Mouse (Mus musculus): ENCODE data around the gene Sema6d. TPM values are rescaled to one million over a fixed set of nuclear protein-coding genes. Genes with fewer than 3 reads are reported as not detected.
A peak's percentile ranks its signal among the peaks of the same experiment; 100 is the strongest.

Sema6d gene
- polyA plus RNA-seq, 2 experiments, result 12.9 to 19.1 TPM

DNA sequence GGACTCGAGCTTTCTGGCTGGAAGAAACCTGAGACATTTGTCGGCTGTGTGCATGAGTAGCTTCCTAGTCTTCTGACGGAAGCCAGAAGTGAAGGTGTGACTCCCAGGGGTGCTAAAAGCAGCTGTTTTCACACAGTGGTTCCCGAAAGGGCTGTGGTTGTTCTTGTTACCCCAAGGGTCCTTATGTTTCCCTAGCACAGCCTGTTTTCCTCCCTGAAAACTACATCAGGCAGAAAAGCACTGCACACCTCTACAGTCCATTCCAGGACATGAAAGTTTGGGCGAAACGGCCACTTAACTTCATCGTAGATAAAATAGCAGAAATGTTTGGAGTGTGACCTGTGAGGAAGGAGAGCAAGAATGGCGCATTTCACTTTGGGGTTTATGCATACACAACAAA is 346.9 kb downstream of the Sema6d start:
- WGBS, result 43% methylated on average over 8 of the region's 8 CpGs
- DNase-seq (ENCODE audit: low spot score), result no peak
- no peak overlapping the region; the same call in 1 of the 2 replicates for H3K9ac ChIP-seq (ENCODE audit: low read depth, low read length, severe bottlenecking)
- H3K36me3 ChIP-seq (ENCODE audit: control insufficient read depth, insufficient read depth, low read length), result no peaks in the 10 kb centered on the region
- H3K4me3 ChIP-seq (replicated peaks; ENCODE audit: low read length), result no peak overlapping the region
- no peak overlapping the region for H3K27ac ChIP-seq (replicated peaks; ENCODE audit: low read depth, low read length)
- no peaks in the 10 kb centered on the region for H3K27me3 ChIP-seq (ENCODE audit: control insufficient read depth, insufficient read depth, low read length)
- ATAC-seq (ENCODE audit: low FRiP score, low read depth), result 0 out of 2 replicates have a peak, but pooled peaks have one; percentile 20
- H3K9me3 ChIP-seq (ENCODE audit: control insufficient read depth, low read length), result no peaks in the 10 kb centered on the region
- TF ChIP-seq POLR2A (IDR thresholded peaks at IDR 0.05; ENCODE audit: borderline replicate concordance, extremely low read depth, insufficient read depth, insufficient read length), result no peak
- H3K4me2 ChIP-seq (replicated peaks; ENCODE audit: low read depth, low read length, severe bottlenecking), result no peak overlapping the region
- peaks cover 16% of the 10 kb centered on the region; the same call in 1 of the 2 replicates for H3K4me1 ChIP-seq (ENCODE audit: control insufficient read depth, insufficient read depth, low read length)

DNA sequence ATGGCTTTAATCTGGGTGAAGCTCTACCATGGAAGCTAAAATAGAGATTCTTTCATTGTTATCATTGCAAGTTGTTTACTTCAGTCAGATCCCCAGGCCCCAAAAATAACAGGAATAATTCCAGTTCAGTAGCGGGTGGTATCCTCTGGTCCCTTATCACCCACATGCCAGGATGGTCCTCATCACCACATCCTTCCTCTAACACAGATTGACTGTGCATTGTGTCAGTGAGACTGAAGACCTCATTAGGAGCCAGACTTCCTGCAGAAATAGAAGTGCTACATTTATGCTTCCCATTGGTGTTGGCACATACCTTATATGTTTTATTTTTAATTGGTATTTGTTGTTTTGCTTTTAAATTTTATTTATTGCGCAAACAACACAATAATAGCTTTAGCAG is 354.4 kb downstream of the Sema6d start:
- Histone ChIP-seq H3K27ac (replicated peaks; ENCODE audit: low read depth, low read length) (no peak overlapping the region), H3K9me3 (ENCODE audit: control insufficient read depth, low read length) (no peaks in the 10 kb centered on the region), H3K4me2 (replicated peaks; ENCODE audit: low read depth, low read length, severe bottlenecking) (no peak overlapping the region), H3K4me1 (ENCODE audit: control insufficient read depth, insufficient read depth, low read length) (no peaks in the 10 kb centered on the region), H3K27me3 (ENCODE audit: control insufficient read depth, insufficient read depth, low read length) (peaks cover 3% of the 10 kb centered on the region; the same call in 1 of the 2 replicates), H3K9ac (ENCODE audit: low read depth, low read length, severe bottlenecking) (no peak overlapping the region), H3K4me3 (replicated peaks; ENCODE audit: low read length) (no peak overlapping the region), H3K36me3 (ENCODE audit: control insufficient read depth, insufficient read depth, low read length) (no peaks in the 10 kb centered on the region)
- 84% methylated on average over 2 of the region's 2 CpGs for WGBS
- ATAC-seq (ENCODE audit: low FRiP score, low read depth) (no peak), DNase-seq (ENCODE audit: low spot score) (no peak)
- no peak for TF ChIP-seq POLR2A (IDR thresholded peaks at IDR 0.05; ENCODE audit: borderline replicate concordance, extremely low read depth, insufficient read depth, insufficient read length)

DNA sequence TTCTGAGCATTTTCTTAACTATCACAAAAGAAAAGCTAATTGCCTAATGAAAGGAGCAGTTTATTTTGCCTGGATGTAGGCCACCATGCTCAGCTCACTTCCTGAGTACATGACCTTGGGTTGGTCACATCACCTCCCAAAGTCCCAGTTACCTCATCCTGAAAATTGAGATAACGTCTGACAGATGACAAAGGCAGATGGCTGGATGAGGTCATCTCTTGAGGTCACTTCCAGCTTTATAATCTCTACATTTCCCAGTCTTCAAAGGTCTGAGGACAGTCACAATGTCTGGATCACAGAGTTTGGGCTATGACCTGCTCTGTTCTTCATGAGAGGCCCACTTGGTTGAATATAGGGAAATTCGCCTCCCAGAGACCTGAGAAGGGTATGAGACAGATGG is 366.1 kb downstream of the Sema6d start:
- no peak overlapping the region for H3K4me2 ChIP-seq (replicated peaks; ENCODE audit: low read depth, low read length, severe bottlenecking)
- H3K9ac ChIP-seq (ENCODE audit: low read depth, low read length, severe bottlenecking), result no peak overlapping the region
- H3K4me1 ChIP-seq (ENCODE audit: control insufficient read depth, insufficient read depth, low read length), result no peaks in the 10 kb centered on the region
- no peaks in the 10 kb centered on the region for H3K9me3 ChIP-seq (ENCODE audit: control insufficient read depth, low read length)
- DNase-seq (ENCODE audit: low spot score) (no peak), ATAC-seq (ENCODE audit: low FRiP score, low read depth) (no peak)
- no peaks in the 10 kb centered on the region for H3K27me3 ChIP-seq (ENCODE audit: control insufficient read depth, insufficient read depth, low read length)
- TF ChIP-seq POLR2A (IDR thresholded peaks at IDR 0.05; ENCODE audit: borderline replicate concordance, extremely low read depth, insufficient read depth, insufficient read length), result no peak
- no peak overlapping the region for H3K27ac ChIP-seq (replicated peaks; ENCODE audit: low read depth, low read length)
- no peaks in the 10 kb centered on the region for H3K36me3 ChIP-seq (ENCODE audit: control insufficient read depth, insufficient read depth, low read length)
- no peak overlapping the region for H3K4me3 ChIP-seq (replicated peaks; ENCODE audit: low read length)
- 68% methylated on average over 2 of the region's 2 CpGs for WGBS

DNA sequence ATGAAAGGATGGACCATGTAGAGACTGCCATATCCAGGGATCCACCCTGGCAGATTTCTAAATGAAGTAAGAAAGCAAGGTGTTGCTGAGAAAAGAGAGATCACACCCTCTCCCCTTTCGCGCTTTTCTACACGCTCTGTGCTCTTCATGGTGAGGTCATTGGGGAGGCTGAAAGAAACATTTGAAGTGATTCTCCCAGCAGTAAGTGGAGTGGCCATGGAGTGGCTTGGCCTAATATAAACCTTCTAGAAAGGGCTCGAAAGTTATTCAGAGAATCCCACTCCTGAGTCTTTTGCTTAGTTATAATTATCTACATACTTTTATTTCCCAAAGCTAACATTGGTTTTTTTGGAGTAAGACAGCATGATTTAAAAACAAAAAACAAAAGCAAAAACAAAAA is 367.2 kb downstream of the Sema6d start:
- Histone ChIP-seq H3K4me3 (replicated peaks; ENCODE audit: low read length) (no peak overlapping the region), H3K9me3 (ENCODE audit: control insufficient read depth, low read length) (no peaks in the 10 kb centered on the region), H3K27me3 (ENCODE audit: control insufficient read depth, insufficient read depth, low read length) (no peaks in the 10 kb centered on the region), H3K36me3 (ENCODE audit: control insufficient read depth, insufficient read depth, low read length) (no peaks in the 10 kb centered on the region), H3K9ac (ENCODE audit: low read depth, low read length, severe bottlenecking) (no peak overlapping the region), H3K4me2 (replicated peaks; ENCODE audit: low read depth, low read length, severe bottlenecking) (no peak overlapping the region), H3K27ac (replicated peaks; ENCODE audit: low read depth, low read length) (no peak overlapping the region), H3K4me1 (ENCODE audit: control insufficient read depth, insufficient read depth, low read length) (no peaks in the 10 kb centered on the region)
- DNase-seq (ENCODE audit: low spot score) (no peak), ATAC-seq (ENCODE audit: low FRiP score, low read depth) (no peak)
- TF ChIP-seq POLR2A (IDR thresholded peaks at IDR 0.05; ENCODE audit: borderline replicate concordance, extremely low read depth, insufficient read depth, insufficient read length), result no peak
- 95% methylated on average over 4 of the region's 4 CpGs for WGBS

DNA sequence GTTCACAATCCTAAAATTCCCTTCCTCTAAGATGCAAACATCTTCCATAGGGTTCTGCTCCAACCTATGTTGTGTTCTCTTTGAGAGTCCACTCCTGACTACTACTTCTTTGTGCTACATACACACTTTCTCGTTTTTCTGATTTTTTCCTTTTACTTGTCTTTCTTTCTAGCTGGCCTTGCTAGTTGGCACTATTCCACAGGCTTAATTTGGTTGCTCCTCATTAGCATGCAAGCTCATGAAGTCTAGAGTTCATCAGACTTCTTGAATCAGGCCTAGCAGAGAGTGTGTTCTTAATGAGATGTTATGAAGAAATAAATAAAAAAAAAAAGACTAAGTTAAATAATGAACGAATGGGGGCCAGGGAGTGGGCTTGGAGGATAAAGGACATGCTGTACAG is 368.3 kb downstream of the Sema6d start:
- TF ChIP-seq POLR2A (IDR thresholded peaks at IDR 0.05; ENCODE audit: borderline replicate concordance, extremely low read depth, insufficient read depth, insufficient read length), result no peak
- H3K27me3 ChIP-seq (ENCODE audit: control insufficient read depth, insufficient read depth, low read length), result no peaks in the 10 kb centered on the region
- H3K4me3 ChIP-seq (replicated peaks; ENCODE audit: low read length), result no peak overlapping the region
- no peaks in the 10 kb centered on the region for H3K9me3 ChIP-seq (ENCODE audit: control insufficient read depth, low read length)
- ATAC-seq (ENCODE audit: low FRiP score, low read depth) (no peak), DNase-seq (ENCODE audit: low spot score) (no peak)
- 66% methylated on average over 2 of the region's 2 CpGs for WGBS
- H3K36me3 ChIP-seq (ENCODE audit: control insufficient read depth, insufficient read depth, low read length), result no peaks in the 10 kb centered on the region
- H3K27ac ChIP-seq (replicated peaks; ENCODE audit: low read depth, low read length), result no peak overlapping the region
- no peak overlapping the region for H3K9ac ChIP-seq (ENCODE audit: low read depth, low read length, severe bottlenecking)
- no peaks in the 10 kb centered on the region for H3K4me1 ChIP-seq (ENCODE audit: control insufficient read depth, insufficient read depth, low read length)
- H3K4me2 ChIP-seq (replicated peaks; ENCODE audit: low read depth, low read length, severe bottlenecking), result no peak overlapping the region

DNA sequence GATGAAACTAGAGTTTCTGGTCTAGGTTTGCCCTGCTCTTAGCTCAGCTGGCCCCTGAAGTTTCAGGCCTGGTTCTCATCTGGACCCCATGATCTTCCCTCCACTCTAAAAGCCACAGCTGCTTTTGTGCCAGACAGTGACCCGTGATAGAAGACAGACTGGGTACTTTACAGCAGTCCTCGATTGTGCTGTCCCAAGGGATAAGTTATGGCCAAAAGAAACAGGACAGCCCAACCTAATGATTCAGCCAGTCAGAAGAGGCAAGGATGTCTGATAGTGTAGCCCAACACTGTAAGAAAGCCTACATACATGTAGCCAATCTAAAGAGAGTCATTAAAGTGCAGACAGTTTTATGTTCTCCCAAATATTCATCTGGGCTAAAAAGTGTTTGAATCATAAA is 371.2 kb downstream of the Sema6d start:
- H3K4me1 ChIP-seq (ENCODE audit: control insufficient read depth, insufficient read depth, low read length), result no peaks in the 10 kb centered on the region
- H3K4me3 ChIP-seq (replicated peaks; ENCODE audit: low read length), result no peak overlapping the region
- no peak for DNase-seq (ENCODE audit: low spot score)
- H3K27me3 ChIP-seq (ENCODE audit: control insufficient read depth, insufficient read depth, low read length), result no peaks in the 10 kb centered on the region
- no peak overlapping the region for H3K4me2 ChIP-seq (replicated peaks; ENCODE audit: low read depth, low read length, severe bottlenecking)
- ATAC-seq (ENCODE audit: low FRiP score, low read depth), result no peak
- 18% methylated on average over 2 of the region's 2 CpGs for WGBS
- TF ChIP-seq POLR2A (IDR thresholded peaks at IDR 0.05; ENCODE audit: borderline replicate concordance, extremely low read depth, insufficient read depth, insufficient read length), result no peak
- H3K27ac ChIP-seq (replicated peaks; ENCODE audit: low read depth, low read length), result no peak overlapping the region
- H3K36me3 ChIP-seq (ENCODE audit: control insufficient read depth, insufficient read depth, low read length), result no peaks in the 10 kb centered on the region
- no peaks in the 10 kb centered on the region for H3K9me3 ChIP-seq (ENCODE audit: control insufficient read depth, low read length)
- no peak overlapping the region for H3K9ac ChIP-seq (ENCODE audit: low read depth, low read length, severe bottlenecking)

All from limb, embryonic 14.5 days (tissue).